Comparison of ENCODE assay signal across 10 mouse cellular contexts in the genomic region with DNA sequence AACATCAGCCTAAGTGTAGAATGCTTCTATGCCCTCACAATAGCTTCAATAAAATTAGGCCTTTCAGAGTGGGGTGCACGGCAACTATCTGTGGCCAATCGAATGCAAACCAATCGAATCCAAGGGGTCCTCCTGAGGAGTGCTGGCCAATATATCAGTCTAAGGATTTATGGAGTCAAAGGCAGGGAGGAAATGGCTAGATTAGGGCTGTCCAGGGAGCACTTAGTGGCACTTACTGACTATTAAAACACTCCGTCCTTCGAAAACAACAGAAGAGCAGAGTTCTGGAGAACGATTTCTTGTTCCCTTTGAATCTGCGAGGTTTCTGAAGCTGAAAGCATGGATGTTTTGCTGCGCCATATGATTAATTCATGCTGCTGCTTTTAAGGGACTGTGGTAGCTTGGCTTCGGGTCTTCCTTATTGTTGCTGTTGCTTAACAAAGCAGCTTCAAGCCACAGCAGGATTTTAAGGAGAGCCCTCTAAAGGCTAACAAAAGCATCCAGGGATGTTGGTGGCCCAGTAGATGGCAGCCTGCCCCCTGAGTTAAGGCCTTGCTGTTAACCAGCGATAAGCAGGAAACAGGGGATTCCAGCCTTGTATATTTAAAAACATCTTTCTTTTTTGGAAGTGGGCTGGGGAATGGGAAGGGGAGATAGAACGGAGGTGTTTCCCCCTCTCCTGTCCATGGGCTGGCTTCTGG.
DNase-seq lines count a peak whose midpoint lies in the region; ATAC-seq lines count a peak whose summit lies in the region.
"Had no signal": no experiment of that assay in that cellular context is flagged by ENCODE, and none has a peak within 500 bp of the region (broad histone marks: within the 10 kb centered on the region; RNA-seq: fewer than 3 reads in every experiment).

No protein-coding gene starts in this region.

- no peaks in the 10 kb centered on the region for H3K36me3 ChIP-seq in forebrain, embryonic 10.5 days (replicated peaks)
- H3K36me3 ChIP-seq in forebrain, embryonic 12.5 days (replicated peaks): no peaks in the 10 kb centered on the region
- H3K36me3 ChIP-seq: G1E; heart, embryonic 15.5 days had no signal

- H3K9me3 ChIP-seq in forebrain, embryonic 10.5 days: no peaks in the 10 kb centered on the region
- H3K9me3 ChIP-seq in forebrain, embryonic 12.5 days: no peaks in the 10 kb centered on the region
- H3K9me3 ChIP-seq: G1E; heart, embryonic 15.5 days had no signal

- H3K9ac ChIP-seq in forebrain, embryonic 12.5 days: no peak overlapping the region

- H3K4me3 ChIP-seq in forebrain, embryonic 10.5 days: no peak overlapping the region
- H3K4me3 ChIP-seq in forebrain, embryonic 12.5 days (replicated peaks): no peak overlapping the region
- H3K4me3 ChIP-seq: heart, embryonic 15.5 days had no signal

- DNase-seq in forebrain, embryonic 10.5 days (ENCODE audit: extremely low spot score, low spot score): peak; percentile 32
- DNase-seq in 3T3-L1 (ENCODE audit: low read depth, low spot score): peak; percentile 35
- DNase-seq in embryo, embryonic 11 days: peak; percentile 74
- DNase-seq in hindlimb bud, embryonic 11.5 days (ENCODE audit: extremely low spot score, low read depth, low spot score): peak; percentile 33
- DNase-seq in lung, postnatal 10 days: peak; percentile 59
- peak; percentile 36 for DNase-seq in right cerebral cortex, postnatal 25 days
- DNase-seq in spleen, postnatal 10 days (ENCODE audit: low spot score in 2 of 2): no peak

- H3K27me3 ChIP-seq in forebrain, embryonic 10.5 days (ENCODE audit: poor library complexity, severe bottlenecking): 0 out of 2 replicates have a peak, but pooled peaks cover 5% of the 10 kb centered on the region
- 0 out of 2 replicates have a peak, but pooled peaks cover 5% of the 10 kb centered on the region for H3K27me3 ChIP-seq in forebrain, embryonic 12.5 days
- H3K27me3 ChIP-seq: heart, embryonic 15.5 days had no signal

- H3K4me2 ChIP-seq in forebrain, embryonic 12.5 days: no peak overlapping the region
- H3K4me2 ChIP-seq: heart, embryonic 15.5 days had no signal

- H3K4me1 ChIP-seq in forebrain, embryonic 10.5 days: peaks cover 18% of the 10 kb centered on the region
- peaks cover 7% of the 10 kb centered on the region for H3K4me1 ChIP-seq in forebrain, embryonic 12.5 days
- H3K4me1 ChIP-seq: heart, embryonic 15.5 days had no signal

- 0 out of 2 replicates have a peak overlapping the region, but pooled peaks have one; percentile 30 for H3K27ac ChIP-seq in forebrain, embryonic 10.5 days
- H3K27ac ChIP-seq in forebrain, embryonic 12.5 days: no peak overlapping the region
- H3K27ac ChIP-seq: heart, embryonic 15.5 days had no signal

- no peak for ATAC-seq in forebrain, embryonic 12.5 days (ENCODE audit: low FRiP score)

- 57% methylated on average over 11 of the region's 11 CpGs for WGBS in forebrain, embryonic 10.5 days
- 45% methylated on average over 11 of the region's 11 CpGs for WGBS in forebrain, embryonic 12.5 days

Comparison
In these comparisons a context has a peak if more than half of its experiments do, and no peak if none do; other contexts are left out.
1. DNase-seq: peak in forebrain, embryonic 10.5 days (single experiment), 3T3-L1 (single experiment), embryo, embryonic 11 days (single experiment), hindlimb bud, embryonic 11.5 days (single experiment), lung, postnatal 10 days (single experiment) and right cerebral cortex, postnatal 25 days (single experiment); none in spleen, postnatal 10 days (0 of 2).